Mouse (Mus musculus) c-Kit-positive CD71-positive TER-119-positive erythroid progenitor cells, embryonic 14.5 days (primary cell): ENCODE results near the gene Tril.

Experiments
- DNase-seq: peaks from one replicate; pipeline ENCODE4 v3.0.0-alpha.2; 2013; ENCODE audit warnings: low spot score

Gene Tril

GRCm38 (mm10) chr6:53806021-53806420, 14.6 kb downstream of the Tril start:
- no peak for DNase-seq

- DNase-seq, result no peak
These were observed 16.5 kb downstream of the Tril start for GRCm38 (mm10) chr6:53804145-53804544.

GRCm38 (mm10) chr6:53803551-53803950, 17.1 kb downstream of the Tril start:
- DNase-seq, result no peak

GRCm38 (mm10) chr6:53801893-53802286, 18.7 kb downstream of the Tril start:
- DNase-seq, result no peak

GRCm38 (mm10) chr6:53801269-53801892, 19.2 kb downstream of the Tril start:
- DNase-seq, result no peak

- DNase-seq, result no peak
These were observed 21.8 kb downstream of the Tril start for GRCm38 (mm10) chr6:53798865-53799264.

- no peak for DNase-seq
These were observed 23.8 kb downstream of the Tril start for GRCm38 (mm10) chr6:53796835-53797234.

GRCm38 (mm10) chr6:53795788-53796187, 24.8 kb downstream of the Tril start:
- no peak for DNase-seq

- DNase-seq, result no peak
These were observed 25.6 kb downstream of the Tril start for GRCm38 (mm10) chr6:53795078-53795477.

- no peak for DNase-seq
These were observed 26.2 kb downstream of the Tril start for GRCm38 (mm10) chr6:53794323-53794971.

GRCm38 (mm10) chr6:53782880-53783539, 37.6 kb downstream of the Tril start:
- peak; percentile 13 for DNase-seq

- no peak for DNase-seq
These were observed 38.4 kb downstream of the Tril start for GRCm38 (mm10) chr6:53782273-53782672.

- DNase-seq, result peak; percentile 54
These were observed 39.5 kb downstream of the Tril start for GRCm38 (mm10) chr6:53781171-53781570.

- no peak for DNase-seq
These were observed 40.6 kb downstream of the Tril start for GRCm38 (mm10) chr6:53780008-53780407.

GRCm38 (mm10) chr6:53779526-53779925, 41.1 kb downstream of the Tril start:
- DNase-seq, result no peak

GRCm38 (mm10) chr6:53778424-53778955, 42.1 kb downstream of the Tril start:
- DNase-seq, result no peak

- no peak for DNase-seq
These were observed 52.4 kb downstream of the Tril start for GRCm38 (mm10) chr6:53768275-53768674.

- DNase-seq, result no peak
These were observed 54.3 kb downstream of the Tril start for GRCm38 (mm10) chr6:53766243-53766915.

- no peak for DNase-seq
These were observed 54.9 kb downstream of the Tril start for GRCm38 (mm10) chr6:53765731-53766130.
